ENCODE assay signal across 8 mouse cellular contexts in genomic region chr6:47650463-47651384, GRCm38 (mm10). TPM values are rescaled to one million over a fixed set of nuclear protein-coding genes. Genes with fewer than 3 reads are reported as not detected.
DNase-seq lines count a peak whose midpoint lies in the region; ATAC-seq lines count a peak whose summit lies in the region.

No protein-coding gene starts in this region.

- intact Hi-C loops in gastrocnemius, postnatal 14 days (cut with DNase I; ENCODE audit: low total_unique reads), result no loop called here
- intact Hi-C loops in left cerebral cortex, postnatal 14 days (cut with DNase I), result no loop called here

- DNase-seq in adrenal gland, adult (ENCODE audit: inconsistent age in 2 of 2, low spot score in 1 of 2), result peak; percentile 95 to 99
- DNase-seq in embryo, embryonic 10.5 days (ENCODE audit: low spot score), result peak; percentile 92
- DNase-seq in gastrocnemius, postnatal 14 days, result peak; percentile 92
- DNase-seq in left cerebral cortex, postnatal 14 days (ENCODE audit: low spot score in 2 of 2), result peak; percentile 99 to 100
- DNase-seq in mesoderm, embryonic 11.5 days (ENCODE audit: low read depth, low spot score), result peak; percentile 100
- peak; percentile 99 for DNase-seq in right cerebral cortex, postnatal 36 days (ENCODE audit: low spot score in 2 of 2)
- DNase-seq in yolk sac, embryonic 10.5 days (ENCODE audit: low spot score), result peak; percentile 93

- peak; percentile 91 for ATAC-seq in inflammation-experienced regulatory T-cells, adult 6 months

RNA-seq across cellular contexts. Expression of gene Ezh2, which starts 55.6 kb away (rescaled TPM):
- 10 to 100 TPM; 11.5 to 12.2 TPM for total RNA-seq in gastrocnemius, postnatal 14 days (2021)
- polyA plus RNA-seq in inflammation-experienced regulatory T-cells, adult 6 months (2017; shearing (Covaris generic)), result 10 to 100 TPM; 41.2 to 67.6 (median 43.2) TPM
- total RNA-seq in left cerebral cortex, postnatal 14 days (2021), result 10 to 100 TPM; 14.1 to 14.8 TPM

Comparison
In these comparisons a context has a peak if more than half of its experiments do, and no peak if none do; other contexts are left out.
1. Peak in every context shown above with its lines: DNase-seq and ATAC-seq.